ENCODE assay signal across 10 mouse cellular contexts in genomic region chrX:74124975-74125374, GRCm38 (mm10). TPM values are rescaled to one million over a fixed set of nuclear protein-coding genes. Genes with fewer than 3 reads are reported as not detected.
DNase-seq lines count a peak whose midpoint lies in the region; ATAC-seq and TF ChIP-seq lines count a peak whose summit lies in the region.
"Had no signal": no experiment of that assay in that cellular context is flagged by ENCODE, and none has a peak within 500 bp of the region (broad histone marks: within the 10 kb centered on the region; RNA-seq: fewer than 3 reads in every experiment).

No protein-coding gene starts in this region.

- no peak overlapping the region for H3K4me3 ChIP-seq in gastrocnemius, adult 2 months
- H3K4me3 ChIP-seq in midbrain, embryonic 16.5 days (ENCODE audit: low read depth, low read length) = no peak overlapping the region
- H3K4me3 ChIP-seq: midbrain, embryonic 10.5 days had no signal

- intact Hi-C loops in gastrocnemius, adult 2 months (cut with DNase I) = no loop called here

- 58% methylated on average over 2 of the region's 2 CpGs for WGBS in midbrain, embryonic 16.5 days

- no peaks in the 10 kb centered on the region for H3K36me3 ChIP-seq in midbrain, embryonic 16.5 days (ENCODE audit: control insufficient read depth, insufficient read depth, low read length)
- H3K36me3 ChIP-seq: midbrain, embryonic 10.5 days had no signal

- no peak for ATAC-seq in midbrain, embryonic 16.5 days

- no peak for DNase-seq in gastrocnemius, adult 2 months
- DNase-seq in gastrocnemius, adult 8-10 months (ENCODE audit: low spot score in 2 of 2) = no peak
- DNase-seq in 416B (ENCODE audit: low read depth) = peak; percentile 43
- DNase-seq in R1 (ENCODE audit: low read depth, low spot score) = peak; percentile 40
- peak; percentile 5 for DNase-seq in lung, postnatal 10 days
- DNase-seq in right cerebral cortex, postnatal 36 days (ENCODE audit: low spot score in 2 of 2) = no peak
- DNase-seq in right cerebral cortex, postnatal 4 days = no peak
- DNase-seq: heart, adult 11 months had no signal

- H3K27ac ChIP-seq in gastrocnemius, adult 2 months = no peak overlapping the region
- no peak overlapping the region for H3K27ac ChIP-seq in midbrain, embryonic 16.5 days (ENCODE audit: low read length)
- H3K27ac ChIP-seq: midbrain, embryonic 10.5 days had no signal

- no peaks in the 10 kb centered on the region for H3K27me3 ChIP-seq in midbrain, embryonic 16.5 days (ENCODE audit: control insufficient read depth, insufficient read depth, low read depth, low read length)

- H3K9me3 ChIP-seq in midbrain, embryonic 16.5 days (replicated peaks; ENCODE audit: control insufficient read depth, low read length, poor library complexity, severe bottlenecking) = no peaks in the 10 kb centered on the region
- H3K9me3 ChIP-seq: midbrain, embryonic 10.5 days had no signal

- H3K9ac ChIP-seq in midbrain, embryonic 16.5 days (ENCODE audit: low read depth, low read length) = no peak overlapping the region

- peak; percentile 39 for TF ChIP-seq CTCF in gastrocnemius, adult 2 months (IDR thresholded peaks at IDR 0.05)

- H3K4me1 ChIP-seq in midbrain, embryonic 16.5 days (ENCODE audit: control insufficient read depth, insufficient read depth, low read length) = no peaks in the 10 kb centered on the region
- H3K4me1 ChIP-seq: midbrain, embryonic 10.5 days had no signal

- H3K4me2 ChIP-seq in midbrain, embryonic 16.5 days (ENCODE audit: low read length) = no peak overlapping the region

RNA-seq across cellular contexts. Expression of gene Opn1mw, which starts 2.3 kb away (rescaled TPM):
- total RNA-seq in gastrocnemius, adult 2 months (2021) = not detected
- 1 to 10 TPM in 1 of 4 experiments, under 1 TPM in 1, not detected in 2; 0.46 to 1.5 TPM for total RNA-seq in gastrocnemius, adult 8-10 months (2022)
- not detected in 2 replicates for polyA plus RNA-seq in midbrain, embryonic 16.5 days (2015; fragmentation: Nextera tagmentation; extraction: Ambion mirVana)
- polyA plus RNA-seq: midbrain, embryonic 10.5 days had no signal

RNA-seq across cellular contexts. Expression of gene Mecp2, which starts 10.2 kb away (rescaled TPM):
- 10 to 100 TPM; 29.0 to 29.3 TPM for total RNA-seq in gastrocnemius, adult 2 months (2021)
- 10 to 100 TPM; 27.8 to 32.8 (median 29.0) TPM for total RNA-seq in gastrocnemius, adult 8-10 months (2022)
- polyA plus RNA-seq in midbrain, embryonic 16.5 days (2015; fragmentation: Nextera tagmentation; extraction: Ambion mirVana) = 11.7 and 14.0 TPM in 2 replicates

RNA-seq across cellular contexts. Expression of gene Tex28, which starts 42.7 kb away (rescaled TPM):
- total RNA-seq in gastrocnemius, adult 2 months (2021) = not detected
- total RNA-seq in gastrocnemius, adult 8-10 months (2022) = not detected
- not detected in 2 replicates for polyA plus RNA-seq in midbrain, embryonic 16.5 days (2015; fragmentation: Nextera tagmentation; extraction: Ambion mirVana)
- polyA plus RNA-seq: midbrain, embryonic 10.5 days had no signal

RNA-seq across cellular contexts. Expression of gene Tktl1, which starts 52.1 kb away (rescaled TPM):
- total RNA-seq in gastrocnemius, adult 2 months (2021) = not detected
- total RNA-seq in gastrocnemius, adult 8-10 months (2022) = not detected
- polyA plus RNA-seq in midbrain, embryonic 16.5 days (2015; fragmentation: Nextera tagmentation; extraction: Ambion mirVana) = 0.11 TPM in 1 of 2 replicates, not detected in the other
- polyA plus RNA-seq: midbrain, embryonic 10.5 days had no signal

Comparison
In these comparisons a context has a peak if more than half of its experiments do, and no peak if none do; other contexts are left out.
1. DNase-seq: peak in 416B (single experiment), R1 (single experiment) and lung, postnatal 10 days (single experiment); none in gastrocnemius, adult 2 months (single experiment), gastrocnemius, adult 8-10 months (0 of 2), right cerebral cortex, postnatal 36 days (0 of 2) and right cerebral cortex, postnatal 4 days (single experiment).